Mouse (Mus musculus) liver, embryonic 14.5 days (tissue): Measurements from ENCODE around the gene Zg16. TPM values are rescaled to one million over a fixed set of nuclear protein-coding genes. Genes with fewer than 3 reads are reported as not detected.
A peak's percentile ranks its signal among the peaks of the same experiment; 100 is the strongest.

ENCODE experiments used
- ATAC-seq: fragments of 200-750 bp; cut with Nextera tagmentation; 2 replicates; pipeline ENCODE4 v1.8.0; 2017; ENCODE audit warnings: moderate number of reproducible peaks, mild to moderate bottlenecking, moderate library complexity; ENCODE audit not compliant: insufficient read depth
- DNase-seq, 3 experiments: peaks; one replicate each; pipeline ENCODE4 v3.0.0-alpha.2; 2012 to 2013; ENCODE audit warnings: low read depth in 3 of 3, low spot score in 3 of 3
- H3K27ac ChIP-seq: fragments of 300-500 bp; sonication (generic); 2 replicates; pipeline ENCODE4 v1.5.1; 2014; ENCODE audit warnings: moderate library complexity, mild to moderate bottlenecking, control low read depth, inconsistent platforms
- H3K27me3 ChIP-seq: fragments of 300-500 bp; sonication (generic); 2 replicates; pipeline ENCODE4 v1.6.1; 2014; ENCODE audit warnings: mild to moderate bottlenecking, low read length, moderate library complexity; ENCODE audit not compliant: control insufficient read depth, insufficient read depth
- H3K36me3 ChIP-seq: fragments of 300-500 bp; sonication (generic); replicated peaks from 2 replicates; pipeline ENCODE4 v1.6.1; 2014; ENCODE audit warnings: low read depth; ENCODE audit not compliant: control insufficient read depth, insufficient read depth
- H3K4me1 ChIP-seq, 2 experiments: fragments of 200-500 bp in 1 of 2; fragments of 300-500 bp in 1 of 2; sonication (generic) in 1 of 2; replicated peaks; 2 replicates each; pipeline ENCODE4 v1.6.1; 2012 to 2014; ENCODE audit warnings: antibody characterized with exemption in 1 of 2, inconsistent platforms in 1 of 2, low read length in 1 of 2; ENCODE audit not compliant: control insufficient read depth in 2 of 2, insufficient read depth in 2 of 2
- H3K4me2 ChIP-seq: fragments of 300-500 bp; sonication (generic); 2 replicates; pipeline ENCODE4 v1.6.1; 2014; ENCODE audit warnings: low read depth, mild to moderate bottlenecking, control low read depth, moderate library complexity
- H3K4me3 ChIP-seq, 2 experiments: fragments of 200-500 bp in 1 of 2; fragments of 300-500 bp in 1 of 2; sonication (generic) in 1 of 2; 2 replicates each; pipeline ENCODE4 v1.5.1; 2012 to 2014; ENCODE audit warnings: low read depth in 2 of 2, low read length in 2 of 2, mild to moderate bottlenecking in 2 of 2, control low read depth in 1 of 2, inconsistent platforms in 1 of 2, moderate library complexity in 1 of 2; ENCODE audit not compliant: insufficient read depth in 1 of 2
- H3K9ac ChIP-seq: fragments of 300-500 bp; sonication (generic); replicated peaks from 2 replicates; pipeline ENCODE4 v1.6.1; 2014; ENCODE audit warnings: mild to moderate bottlenecking, control low read depth, moderate library complexity
- H3K9me3 ChIP-seq: fragments of 300-500 bp; sonication (generic); 2 replicates; pipeline ENCODE4 v1.6.1; 2016; ENCODE audit warnings: low read length, mixed read lengths; ENCODE audit not compliant: control insufficient read depth
- CTCF ChIP-seq: IDR thresholded peaks from 2 replicates; pipeline ENCODE4 v1.5.1; 2016; ENCODE audit warnings: antibody characterized with exemption, low read depth, control low read depth
- EP300 ChIP-seq: IDR thresholded peaks from 2 replicates; pipeline ENCODE4 v1.6.1; 2016; ENCODE audit warnings: antibody characterized with exemption, low read depth
- WGBS: fragments of 180-500 bp; shearing (Covaris S2); extraction: QIAGEN DNeasy Blood & Tissue Kit; methylation state at CpG from one replicate; pipeline ENCODE4 v1.1.7; 2014; ENCODE audit not compliant: insufficient replicate concordance; 5-methylcytosine and 5-hydroxymethylcytosine counted together
- polyA plus RNA-seq, 2 experiments: library from polyadenylated mRNA; depleted of rRNA in 1 of 2; stranded (reverse) in 1 of 2; unstranded in 1 of 2; fragments of >200 nt; fragmentation: Nextera tagmentation in 1 of 2; extraction: Ambion mirVana in 1 of 2; gene quantifications; 2 replicates each; pipeline versions ENCODE4 v1.2.1 to v1.2.3; 2012 to 2014

Zg16 gene
- polyA plus RNA-seq, 2 experiments: 0.08 TPM; not detected in 1

DNA sequence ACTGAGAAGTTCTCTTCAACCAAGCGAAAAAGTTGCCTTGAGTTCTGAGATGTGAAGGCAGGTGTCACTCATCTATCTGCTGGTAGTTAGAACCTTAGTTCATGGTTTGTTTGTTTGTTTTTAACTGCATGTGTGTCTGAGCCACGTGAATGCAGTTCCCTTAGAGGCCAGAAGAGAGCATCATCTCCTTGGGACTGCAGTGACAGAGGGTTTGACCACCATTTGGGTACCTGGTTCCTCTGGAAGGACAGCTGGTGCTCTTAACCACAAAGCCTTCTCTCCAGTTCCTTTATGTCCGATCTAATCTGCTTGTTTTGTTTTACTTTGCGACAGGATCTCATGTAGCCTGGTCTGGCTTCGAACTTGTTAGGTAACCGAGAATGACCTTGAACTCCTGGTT is 21.6 kb downstream of the Zg16 start:
- ATAC-seq (no peak), DNase-seq (no peak)
- H3K27ac ChIP-seq: no peak overlapping the region
- H3K9me3 ChIP-seq: no peaks in the 10 kb centered on the region
- H3K27me3 ChIP-seq: no peaks in the 10 kb centered on the region
- H3K4me1 ChIP-seq: no peaks in the 10 kb centered on the region
- TF ChIP-seq CTCF (peak; percentile 54), EP300 (no peak)
- WGBS: 59% methylated on average over 6 of the region's 6 CpGs
- no peak overlapping the region for H3K4me2 ChIP-seq
- no peak overlapping the region for H3K9ac ChIP-seq
- no peaks in the 10 kb centered on the region for H3K36me3 ChIP-seq
- no peak overlapping the region for H3K4me3 ChIP-seq

DNA sequence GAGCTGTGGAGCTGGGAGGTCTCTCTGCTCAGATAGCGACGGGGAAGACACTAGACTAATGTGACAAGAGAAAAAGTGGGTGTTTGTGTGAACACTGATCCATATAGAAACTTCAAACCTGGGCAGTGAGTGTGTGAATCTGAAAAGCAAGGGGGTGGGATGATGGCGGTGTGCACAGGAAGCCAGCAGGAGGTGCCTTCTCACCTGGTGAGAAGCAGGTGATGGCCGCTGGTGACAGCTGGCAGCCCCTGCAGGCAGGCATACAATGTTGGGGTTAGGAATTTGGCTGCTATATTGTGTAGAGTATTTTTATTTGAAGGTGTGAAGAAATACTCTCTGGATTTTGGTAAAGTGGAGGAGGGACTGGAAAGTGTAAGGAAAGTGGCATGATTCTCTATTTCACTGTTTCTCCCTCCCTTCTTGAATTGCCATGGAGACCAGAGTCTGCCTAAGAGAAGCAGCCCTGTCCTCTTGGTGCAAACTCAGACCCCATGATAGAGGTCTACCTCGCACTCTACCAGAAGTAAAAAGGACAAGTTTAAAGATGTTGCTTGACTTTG is 32.0 kb downstream of the Zg16 start:
- TF ChIP-seq CTCF: no peak
- Histone ChIP-seq H3K4me1 (no peaks in the 10 kb centered on the region), H3K4me3 (no peak overlapping the region), H3K9me3 (no peaks in the 10 kb centered on the region), H3K4me2 (no peak overlapping the region), H3K9ac (no peak overlapping the region), H3K36me3 (no peaks in the 10 kb centered on the region), H3K27ac (no peak overlapping the region), H3K27me3 (peaks cover 4% of the 10 kb centered on the region)
- no peak for DNase-seq
- 58% methylated on average over 5 of the region's 5 CpGs for WGBS
- no peak for ATAC-seq

GRCm38 (mm10) chr7:127041851-127042672 is 45.1 kb downstream of the Zg16 start, which contains the start of gene Kif22:
TSS of gene Kif22 (minus strand) at chr7:127042471.
- H3K4me2 ChIP-seq: peak within 1 kb of the TSS; percentile 80
- H3K9me3 ChIP-seq: no peaks in the 10 kb centered on the region
- TF ChIP-seq CTCF (no peak), EP300 (no peak)
- WGBS: under 1% methylated on average over 53 of the region's 53 CpGs
- no peaks in the 10 kb centered on the region for H3K27me3 ChIP-seq
- H3K4me3 ChIP-seq: peak within 1 kb of the TSS; percentile 72 to 97
- peak within 1 kb of the TSS; percentile 75 for H3K27ac ChIP-seq
- ATAC-seq: peak; percentile 88
- peaks cover 12 to 14% of the 10 kb centered on the region in 2 experiments for H3K4me1 ChIP-seq
- H3K36me3 ChIP-seq: peaks cover 28% of the 10 kb centered on the region
- peak; percentile 83 for DNase-seq
- H3K9ac ChIP-seq: peak within 1 kb of the TSS; percentile 98

DNA sequence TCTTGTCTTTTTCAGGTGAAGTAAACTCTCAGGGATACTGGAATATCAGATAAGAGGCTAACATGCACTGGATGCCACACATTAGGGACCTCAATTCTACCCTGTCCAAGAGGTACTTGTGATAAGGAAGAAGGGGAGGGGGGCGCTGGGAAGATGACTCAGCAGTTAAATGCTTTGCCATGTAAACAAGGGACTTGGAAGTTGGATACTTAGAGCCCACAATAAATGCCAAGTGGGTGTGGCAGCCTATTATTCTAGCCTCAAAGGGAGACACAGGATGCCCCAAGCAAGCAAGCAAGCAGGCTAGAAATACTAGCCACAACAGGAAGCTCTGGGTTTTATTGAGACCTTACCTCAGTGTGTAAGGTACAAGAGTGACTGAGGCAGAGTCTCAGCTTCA is 55.9 kb downstream of the Zg16 start:
- Histone ChIP-seq H3K27ac (no peak overlapping the region), H3K4me1 (peaks cover 19 to 20% of the 10 kb centered on the region in 2 experiments), H3K4me3 (no peak overlapping the region), H3K4me2 (no peak overlapping the region), H3K27me3 (no peaks in the 10 kb centered on the region), H3K9ac (no peak overlapping the region; the same call in 1 of the 2 replicates), H3K36me3 (peaks cover 87% of the 10 kb centered on the region), H3K9me3 (no peaks in the 10 kb centered on the region)
- no peak for ATAC-seq
- TF ChIP-seq EP300: no peak
- no peak for TF ChIP-seq CTCF
- no peak for DNase-seq
- 41% methylated on average over 1 of the region's 1 CpGs for WGBS

GRCm38 (mm10) chr7:127030172-127030571 is 57.0 kb downstream of the Zg16 start:
- H3K9me3 ChIP-seq: no peaks in the 10 kb centered on the region
- DNase-seq: no peak
- H3K9ac ChIP-seq: no peak overlapping the region
- ATAC-seq: no peak
- no peak for TF ChIP-seq EP300
- TF ChIP-seq CTCF: no peak
- peaks cover 19 to 20% of the 10 kb centered on the region in 2 experiments for H3K4me1 ChIP-seq
- H3K36me3 ChIP-seq: peaks cover 77% of the 10 kb centered on the region
- no peak overlapping the region for H3K4me2 ChIP-seq
- H3K27ac ChIP-seq: peak overlapping the region; percentile 54
- no peaks in the 10 kb centered on the region for H3K27me3 ChIP-seq
- 85% methylated on average over 1 of the region's 1 CpGs for WGBS
- H3K4me3 ChIP-seq: no peak overlapping the region
